Mouse (Mus musculus) lung, postnatal 0 days (tissue): ENCODE measurements around the gene Vax1.

Source experiments
- CTCF ChIP-seq: IDR thresholded peaks from 2 replicates; pipeline ENCODE4 v1.5.1; 2016; ENCODE audit warnings: antibody characterized with exemption, mild to moderate bottlenecking
- EP300 ChIP-seq: IDR thresholded peaks from 2 replicates; pipeline ENCODE4 v1.6.1; 2016; ENCODE audit warnings: antibody characterized with exemption, mild to moderate bottlenecking, control low read depth

- no peak for TF ChIP-seq CTCF
- no peak for TF ChIP-seq EP300
Measured at GRCm38 (mm10) chr19:59169936-59170765, at the start of gene Vax1.
